Mouse (Mus musculus) olfactory bulb, adult 2 months (tissue): ENCODE measurements at regions not wholly inside any gene's neighbourhood (a gene's known extent, or its start where the extent isn't known, plus 50 kb on each side); places are given as distances from the start of the nearest gene placed in this dataset.

Experiments used
- H3K27ac ChIP-seq: fragments of 200-500 bp; 2 replicates; pipeline ENCODE4 v1.5.1; 2012; ENCODE audit warnings: low read depth, low read length; ENCODE audit not compliant: insufficient read depth
- H3K4me1 ChIP-seq: fragments of 200-500 bp; 2 replicates; pipeline ENCODE4 v1.6.1; 2012; ENCODE audit warnings: low read length; ENCODE audit not compliant: control insufficient read depth, insufficient read depth
- H3K4me3 ChIP-seq: fragments of 200-500 bp; 2 replicates; pipeline ENCODE4 v1.5.1; 2012; ENCODE audit warnings: mild to moderate bottlenecking, low read depth, low read length, moderate library complexity; ENCODE audit not compliant: insufficient read depth
- CTCF ChIP-seq: fragments of 200-500 bp; IDR thresholded peaks from 2 replicates; pipeline ENCODE4 v1.5.1; 2012; ENCODE audit warnings: low read depth, mild to moderate bottlenecking, low read length, moderate library complexity; ENCODE audit not compliant: insufficient read depth
- POLR2A ChIP-seq: fragments of 200-500 bp; IDR thresholded peaks from 2 replicates; pipeline ENCODE4 v1.6.1; 2012; ENCODE audit warnings: mild to moderate bottlenecking, low read depth, low read length, moderate library complexity; ENCODE audit not compliant: insufficient read depth
- WGBS: fragments of 180-500 bp; shearing (Covaris S2); methylation state at CpG from one replicate; pipeline ENCODE4 v1.1.7; 2018; 5-methylcytosine and 5-hydroxymethylcytosine counted together

- no peak overlapping the region for H3K4me3 ChIP-seq
- H3K27ac ChIP-seq: no peak overlapping the region
- no peaks in the 10 kb centered on the region for H3K4me1 ChIP-seq
- TF ChIP-seq POLR2A (no peak), CTCF (no peak)
Observed at GRCm38 (mm10) chr13:82073343-82073742, 290.5 kb downstream of the Cetn3 start.

DNA sequence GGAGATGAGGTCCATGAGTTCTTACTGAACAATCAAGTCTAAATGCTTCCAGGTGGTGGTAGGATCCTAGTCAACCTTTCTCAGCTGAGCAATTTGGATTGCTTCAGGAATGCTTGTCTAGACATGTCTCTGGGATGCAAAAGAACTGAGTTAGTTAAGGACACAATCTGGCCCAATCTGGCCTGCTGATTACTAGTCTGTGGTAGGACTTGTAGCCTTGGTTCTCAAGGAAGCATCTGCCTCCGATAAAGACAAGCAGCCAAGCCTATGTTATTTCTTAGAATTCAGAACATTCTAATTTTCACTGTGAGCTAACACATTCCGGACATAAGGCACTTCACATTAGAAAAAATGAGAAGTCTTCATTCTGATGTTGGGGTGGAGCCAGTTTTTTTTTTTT lies 298.5 kb downstream of the Cetn3 start:
- Histone ChIP-seq H3K4me1 (no peaks in the 10 kb centered on the region), H3K27ac (no peak overlapping the region), H3K4me3 (no peak overlapping the region)
- TF ChIP-seq CTCF: no peak
- no peak for TF ChIP-seq POLR2A
- WGBS: 77% methylated on average over 2 of the region's 2 CpGs

DNA sequence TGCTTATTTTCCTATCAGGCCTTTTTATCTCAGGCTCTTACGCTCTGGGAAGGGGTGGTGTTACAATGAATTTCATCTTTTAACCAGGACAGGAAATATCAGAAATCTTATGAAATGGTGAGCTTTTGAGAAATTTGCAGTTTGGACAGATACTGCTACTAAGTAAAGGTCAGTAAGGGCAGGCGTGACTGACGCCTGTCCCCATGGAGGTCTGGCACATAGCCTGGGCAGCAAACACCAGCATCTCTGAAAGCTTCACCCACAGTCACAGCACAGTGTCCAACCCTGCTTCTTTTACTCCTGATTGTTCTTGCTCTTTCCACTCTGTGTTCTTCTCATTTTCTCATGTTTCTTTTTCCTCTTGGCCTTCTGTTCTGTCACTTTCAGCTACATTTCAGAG lies 304.8 kb downstream of the Cetn3 start:
- no peak overlapping the region for H3K27ac ChIP-seq
- H3K4me3 ChIP-seq: no peak overlapping the region
- no peak for TF ChIP-seq POLR2A
- TF ChIP-seq CTCF: no peak
- WGBS: 83% methylated on average over 3 of the region's 3 CpGs
- H3K4me1 ChIP-seq: no peaks in the 10 kb centered on the region

- 88% methylated on average over 5 of the region's 5 CpGs for WGBS
- H3K4me3 ChIP-seq: no peak overlapping the region
- no peak for TF ChIP-seq POLR2A
- TF ChIP-seq CTCF: no peak
Observed at GRCm38 (mm10) chr13:82092186-82092585, 309.3 kb downstream of the Cetn3 start.

DNA sequence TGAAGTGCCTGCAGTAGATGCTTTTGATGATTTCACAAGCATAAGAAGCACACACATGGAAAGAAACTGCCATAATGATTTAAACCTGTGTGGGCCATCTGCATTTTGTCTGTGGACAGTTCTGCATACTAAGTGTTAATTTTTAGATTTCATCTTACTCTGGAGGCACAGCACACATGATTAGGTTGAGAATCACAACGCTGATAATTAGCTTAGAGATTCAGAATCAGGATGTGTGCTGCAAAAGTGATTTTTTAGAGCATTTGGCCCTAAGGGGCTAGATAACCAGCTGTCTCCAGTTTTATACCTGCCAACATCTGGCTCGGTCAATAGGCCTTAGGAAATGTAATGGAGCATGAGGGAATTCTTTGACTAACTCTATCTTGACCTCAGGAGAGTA lies 323.2 kb downstream of the Cetn3 start:
- no peak overlapping the region for H3K27ac ChIP-seq
- no peak overlapping the region for H3K4me3 ChIP-seq
- TF ChIP-seq POLR2A (no peak), CTCF (no peak)
- no peaks in the 10 kb centered on the region for H3K4me1 ChIP-seq
- WGBS: 82% methylated on average over 2 of the region's 2 CpGs

More at GRCm38 (mm10) chr13:82092186-82092585, 309.3 kb downstream of the Cetn3 start:
- Histone ChIP-seq H3K27ac (no peak overlapping the region), H3K4me1 (no peaks in the 10 kb centered on the region)

DNA sequence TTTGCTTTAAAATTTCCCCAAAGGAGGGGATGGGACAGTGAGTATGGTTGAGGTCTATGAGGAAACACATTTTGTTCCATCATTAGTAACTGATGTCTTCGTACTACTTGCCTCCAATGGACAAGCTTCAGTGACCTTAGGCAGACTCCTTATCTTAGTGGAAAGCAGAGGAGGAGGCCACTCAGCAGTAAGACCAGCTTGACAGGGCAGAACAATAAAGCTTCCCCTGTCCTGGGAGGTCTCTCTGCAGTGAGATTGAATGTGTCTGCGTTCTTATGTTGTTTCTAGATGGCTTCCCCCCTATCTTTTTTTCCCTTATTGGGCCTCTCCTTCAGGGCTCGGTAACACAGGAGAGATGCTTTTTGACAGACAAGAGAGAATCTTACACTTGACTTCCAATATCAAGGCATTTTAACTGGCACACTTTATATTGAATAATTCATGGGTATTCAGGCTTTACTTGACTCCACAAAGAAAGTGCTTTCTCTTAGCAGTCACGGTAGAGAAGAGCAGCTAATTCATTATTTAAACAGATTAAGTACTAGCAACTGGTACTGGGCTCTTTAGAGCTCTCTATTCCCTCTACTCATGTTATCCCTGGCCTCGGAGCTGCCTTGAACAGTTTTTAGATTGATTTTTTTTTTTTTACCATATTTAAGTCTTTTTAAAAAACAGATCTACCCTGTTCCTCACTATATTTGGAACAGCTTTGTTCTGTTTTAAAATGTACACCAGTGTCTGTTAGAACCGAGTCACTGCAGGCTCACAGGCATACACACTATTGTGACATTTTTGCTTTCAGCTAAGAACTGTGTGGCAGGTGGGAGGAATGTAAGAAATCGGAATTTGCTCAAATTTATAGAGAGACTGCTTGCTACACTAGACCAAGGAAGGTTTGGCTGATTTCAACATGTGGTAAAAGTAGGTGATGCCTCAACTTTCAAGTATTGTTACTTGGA lies 347.2 kb downstream of the Cetn3 start:
- 46% methylated on average over 7 of the region's 7 CpGs for WGBS
- no peak overlapping the region for H3K27ac ChIP-seq
- H3K4me3 ChIP-seq: no peak overlapping the region
- H3K4me1 ChIP-seq: no peaks in the 10 kb centered on the region
- no peak for TF ChIP-seq POLR2A
- no peak for TF ChIP-seq CTCF
